Mouse (Mus musculus): ENCODE results near the gene Trim29.

Trim29 gene

GRCm38 (mm10) chr9:43315320-43315950, 4.8 kb downstream of the Trim29 start:
- no peak for DNase-seq

- no peak for DNase-seq
Measured at GRCm38 (mm10) chr9:43316466-43316865, 5.8 kb downstream of the Trim29 start.

- no peak for DNase-seq
Measured at GRCm38 (mm10) chr9:43318661-43319060, 8.0 kb downstream of the Trim29 start.

GRCm38 (mm10) chr9:43321951-43322350, 11.3 kb downstream of the Trim29 start:
- DNase-seq: no peak

- no peak for DNase-seq
Measured at GRCm38 (mm10) chr9:43322666-43323065, 12.0 kb downstream of the Trim29 start.

- DNase-seq: no peak
Measured at GRCm38 (mm10) chr9:43325486-43325885, 14.8 kb downstream of the Trim29 start.

GRCm38 (mm10) chr9:43326015-43326631, 15.5 kb downstream of the Trim29 start:
- DNase-seq: no peak

GRCm38 (mm10) chr9:43327182-43328129, 16.8 kb downstream of the Trim29 start:
- no peak for DNase-seq

- DNase-seq: no peak
Measured at GRCm38 (mm10) chr9:43330426-43330825, 19.8 kb downstream of the Trim29 start.

GRCm38 (mm10) chr9:43331476-43332471, 21.1 kb downstream of the Trim29 start:
- DNase-seq: peak; percentile 16

- DNase-seq: no peak
Measured at GRCm38 (mm10) chr9:43334476-43334875, 23.8 kb downstream of the Trim29 start.

GRCm38 (mm10) chr9:43337636-43338035, 27.0 kb downstream of the Trim29 start:
- DNase-seq: no peak

GRCm38 (mm10) chr9:43338067-43338466, 27.4 kb downstream of the Trim29 start:
- DNase-seq: no peak

GRCm38 (mm10) chr9:43339614-43340020, 29.0 kb downstream of the Trim29 start:
- DNase-seq: peak; percentile 66

- DNase-seq: no peak
Measured at GRCm38 (mm10) chr9:43350089-43350488, 39.4 kb downstream of the Trim29 start.

GRCm38 (mm10) chr9:43351015-43351414, 40.4 kb downstream of the Trim29 start:
- DNase-seq: no peak

GRCm38 (mm10) chr9:43357011-43357410, 46.4 kb downstream of the Trim29 start:
- DNase-seq: no peak

GRCm38 (mm10) chr9:43358591-43359323, 48.1 kb downstream of the Trim29 start:
- peak; percentile 27 for DNase-seq

GRCm38 (mm10) chr9:43368781-43369180, 58.1 kb downstream of the Trim29 start:
- DNase-seq: no peak

GRCm38 (mm10) chr9:43383871-43384270, 73.2 kb downstream of the Trim29 start:
- no peak for DNase-seq

GRCm38 (mm10) chr9:43384400-43384799, 73.8 kb downstream of the Trim29 start:
- no peak for DNase-seq

Measured in kidney, adult 9 months (tissue).